Mouse (Mus musculus) right cerebral cortex, postnatal 36 days (tissue): ENCODE measurements around the gene Wdr63.
A peak's percentile ranks its signal among the peaks of the same experiment; 100 is the strongest.

Experiments used
- DNase-seq, 2 experiments: peaks; one replicate each; pipeline ENCODE4 v3.0.0; 2022; ENCODE audit warnings: low spot score in 2 of 2, mixed read lengths in 1 of 2

Wdr63 gene

GRCm38 (mm10) chr3:146107921-146108571, at the start of gene Wdr63:
TSS of gene Wdr63 (minus strand) at chr3:146108130.
- DNase-seq = peak; percentile 48 to 73

- DNase-seq = no peak
Measured at GRCm38 (mm10) chr3:146156811-146157210, 48.9 kb upstream of the Wdr63 start.

DNA sequence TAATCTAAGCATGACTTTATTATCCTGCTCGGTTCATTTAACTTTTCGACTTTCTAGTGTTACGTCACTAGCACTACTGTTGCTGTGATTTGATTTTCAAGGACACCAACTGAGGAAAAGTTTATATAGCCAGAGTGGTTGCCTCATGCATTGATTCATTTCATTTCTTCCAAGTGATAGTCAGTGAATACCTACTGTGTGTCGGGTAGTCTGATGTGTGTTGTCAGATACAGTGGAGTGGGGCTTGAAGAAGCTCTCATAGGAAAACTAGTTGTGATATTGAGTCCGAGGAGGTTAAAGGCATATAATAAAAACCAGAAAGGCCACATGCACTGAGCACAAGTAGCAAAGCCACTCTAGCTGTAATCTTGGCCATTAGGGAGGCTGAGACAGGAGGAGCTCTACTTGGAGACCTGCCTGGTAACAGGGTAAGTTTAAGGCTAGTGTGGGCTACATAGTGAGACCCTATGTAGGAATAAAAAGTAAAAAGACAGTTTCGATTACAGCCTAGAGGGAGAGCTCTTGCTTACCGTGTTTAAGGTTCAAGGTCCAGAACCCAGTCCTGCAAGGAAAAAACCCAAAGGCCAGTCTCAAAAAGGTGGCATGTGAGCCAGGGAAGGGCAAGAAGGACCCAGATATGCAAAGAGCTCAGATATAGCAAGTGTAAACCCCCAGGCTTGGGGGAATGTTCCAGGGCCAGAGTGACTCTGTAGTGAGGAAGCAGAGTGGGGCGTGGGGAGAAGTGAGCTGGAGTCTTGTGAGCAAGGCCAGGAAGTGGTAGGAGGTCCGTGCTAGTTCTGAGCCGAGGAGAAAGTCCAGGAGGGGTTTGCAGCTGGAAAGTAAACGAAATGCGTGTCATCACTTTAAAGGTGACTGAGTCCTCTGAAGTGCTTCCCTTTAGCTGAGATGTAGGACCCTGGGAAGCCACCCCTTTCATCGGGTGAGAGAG, 48.0 kb upstream of the Wdr63 start:
- DNase-seq = no peak

GRCm38 (mm10) chr3:146153862-146154611, 46.1 kb upstream of the Wdr63 start:
- DNase-seq = no peak

GRCm38 (mm10) chr3:146152913-146153312, 45.0 kb upstream of the Wdr63 start:
- DNase-seq = no peak

DNA sequence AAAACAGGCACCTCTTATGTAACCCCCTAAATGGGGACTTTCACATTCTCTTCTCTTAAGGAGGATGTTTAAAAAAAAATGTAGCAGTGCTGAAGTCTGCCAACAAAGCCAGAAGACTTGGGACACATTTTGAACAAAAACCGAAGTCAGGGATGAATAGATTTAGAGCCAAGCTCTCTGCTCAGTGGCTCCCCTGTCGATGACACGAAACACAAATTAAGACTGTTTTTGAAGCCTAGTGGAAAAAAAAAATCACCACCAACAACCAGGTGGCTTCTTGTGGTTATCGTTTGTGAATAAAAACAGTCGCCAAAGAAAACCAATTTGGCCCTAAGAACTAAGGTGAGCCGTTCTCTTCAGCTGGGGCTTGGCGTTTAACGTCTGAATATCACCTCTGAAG, 44.4 kb upstream of the Wdr63 start:
- DNase-seq = no peak

- DNase-seq = no peak
Measured at GRCm38 (mm10) chr3:146151755-146152154, 43.8 kb upstream of the Wdr63 start.

DNA sequence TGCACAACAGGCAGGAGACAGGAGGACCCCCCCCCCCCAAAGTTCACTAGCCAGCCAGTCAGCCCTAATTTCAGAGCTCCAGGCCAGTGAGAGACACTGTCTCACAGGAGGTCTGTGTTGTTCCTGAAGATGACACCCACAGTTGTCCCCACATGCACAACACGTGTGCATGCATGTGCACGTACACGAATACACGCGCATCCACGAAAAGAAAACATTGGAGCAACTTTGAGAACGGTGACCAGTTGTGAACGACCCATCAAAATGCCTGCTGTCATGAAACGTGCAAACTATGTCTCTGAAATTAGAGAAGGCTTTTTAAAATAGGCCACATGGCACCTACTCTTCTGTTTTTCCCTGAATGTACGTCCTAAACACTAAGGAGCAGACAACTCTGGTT, 43.4 kb upstream of the Wdr63 start:
- DNase-seq = no peak

GRCm38 (mm10) chr3:146150560-146150959, 42.6 kb upstream of the Wdr63 start:
- no peak for DNase-seq

DNA sequence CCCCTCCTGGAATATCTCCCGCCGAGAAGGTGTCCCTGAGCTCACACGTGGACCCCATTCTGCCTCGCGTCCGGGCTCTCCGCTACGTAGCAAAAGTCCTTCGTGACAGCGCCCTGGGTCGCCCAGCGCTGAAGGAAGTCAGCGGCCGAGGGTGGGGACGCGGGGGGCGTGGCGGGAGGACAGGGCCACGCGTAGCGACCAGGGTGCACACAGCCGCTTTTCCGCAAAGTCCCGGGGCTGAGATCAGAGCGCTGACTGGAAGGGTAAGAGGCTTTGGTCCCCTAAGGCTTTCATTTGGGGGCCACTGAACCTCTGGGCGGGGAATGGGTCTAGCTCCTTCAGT, 42.1 kb upstream of the Wdr63 start:
- DNase-seq = no peak

GRCm38 (mm10) chr3:146149156-146150057, 41.5 kb upstream of the Wdr63 start, which contains the start of gene Mcoln2:
TSS of gene Mcoln2 (plus strand) at chr3:146149833.
- DNase-seq = no peak

GRCm38 (mm10) chr3:146146131-146146530, 38.2 kb upstream of the Wdr63 start:
- DNase-seq = no peak

DNA sequence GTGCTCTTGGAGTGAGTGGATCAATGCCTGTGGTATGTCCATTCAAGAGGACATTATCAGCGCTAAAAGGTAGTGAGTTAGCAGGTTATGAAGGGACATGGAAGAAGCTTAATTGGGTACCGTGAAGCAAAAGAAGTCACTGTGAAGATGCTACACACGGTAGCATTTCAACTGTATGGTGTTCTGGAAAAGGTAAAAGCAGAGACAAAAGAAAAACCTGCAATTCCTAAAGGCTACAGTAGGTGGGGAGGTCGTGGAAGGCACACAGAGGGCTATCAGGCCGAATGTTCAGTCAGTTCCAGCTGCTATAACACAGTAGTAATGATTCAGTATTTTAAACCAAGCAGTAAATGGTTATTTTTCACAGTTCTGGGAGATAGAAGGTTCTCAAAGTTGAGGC, 37.6 kb upstream of the Wdr63 start:
- no peak for DNase-seq

- no peak for DNase-seq
Measured at GRCm38 (mm10) chr3:146142523-146142922, 34.6 kb upstream of the Wdr63 start.

- DNase-seq = no peak
Measured at GRCm38 (mm10) chr3:146140276-146140675, 32.3 kb upstream of the Wdr63 start.

DNA sequence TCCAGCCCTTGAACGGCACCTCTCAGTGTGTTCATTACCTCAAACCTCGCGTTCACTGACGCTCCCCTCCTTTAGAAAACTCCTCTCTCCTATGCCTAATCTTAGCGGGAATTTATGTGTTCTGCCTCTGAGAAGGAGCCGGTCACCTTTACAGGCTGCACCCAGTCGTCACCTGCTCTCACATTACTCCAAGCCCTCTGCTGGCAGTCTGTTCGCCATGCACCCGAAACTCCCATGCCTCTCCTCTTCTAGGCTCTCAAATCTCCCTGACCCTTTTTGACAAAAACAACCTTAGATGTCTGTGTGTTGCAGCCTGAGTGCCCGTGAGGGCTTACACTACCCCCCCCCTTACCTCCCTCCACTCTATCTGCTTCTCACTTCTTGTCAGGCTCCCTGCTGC, 28.5 kb upstream of the Wdr63 start:
- no peak for DNase-seq

DNA sequence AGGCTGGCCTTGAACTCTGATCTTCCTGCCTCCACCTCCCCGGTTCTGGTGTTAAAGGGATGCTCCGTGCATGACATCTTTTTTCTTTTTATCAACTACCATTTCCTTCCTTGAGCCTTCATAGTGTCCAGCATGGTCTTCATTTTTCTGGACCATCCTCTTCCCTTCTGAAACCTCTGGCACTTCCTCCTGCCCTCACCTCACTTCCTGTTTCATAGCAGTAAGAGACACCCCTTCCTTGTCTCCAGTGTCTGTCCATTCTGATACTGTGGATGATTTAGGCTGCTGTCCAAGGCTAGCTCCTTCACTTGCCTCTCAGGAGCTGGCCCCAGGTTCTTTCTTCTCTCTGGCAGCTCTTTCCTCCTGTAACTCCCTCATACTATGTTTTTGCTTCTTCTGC, 27.5 kb upstream of the Wdr63 start:
- no peak for DNase-seq

GRCm38 (mm10) chr3:146134834-146135233, 26.9 kb upstream of the Wdr63 start:
- no peak for DNase-seq

DNA sequence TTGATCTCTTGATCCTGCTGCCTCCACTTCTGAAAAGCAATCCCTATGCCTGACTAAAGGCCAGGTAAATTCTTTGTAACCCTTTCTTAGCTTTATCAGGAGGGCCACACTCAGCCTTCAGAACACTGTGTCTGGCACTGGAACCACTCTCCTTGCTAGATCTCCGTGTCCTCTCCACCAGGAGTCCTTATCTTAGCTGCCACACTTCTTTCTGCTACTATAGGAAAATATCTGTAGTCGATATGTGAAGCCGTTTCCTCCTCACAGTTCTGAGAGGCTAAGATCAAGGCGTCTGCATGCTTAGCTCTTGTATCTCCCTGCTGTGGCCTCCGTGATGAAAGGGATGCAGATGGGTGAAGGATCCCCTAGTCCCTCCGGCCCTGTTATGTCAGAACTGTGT, 19.3 kb upstream of the Wdr63 start:
- DNase-seq = no peak

GRCm38 (mm10) chr3:146123464-146123825, 15.5 kb upstream of the Wdr63 start:
- DNase-seq = no peak

- DNase-seq = no peak
Measured at GRCm38 (mm10) chr3:146122807-146123463, 15.0 kb upstream of the Wdr63 start.
